Mouse (Mus musculus) forebrain, postnatal 0 days (tissue): Measurements from ENCODE around the gene Wdr24. TPM values are rescaled to one million over a fixed set of nuclear protein-coding genes. Genes with fewer than 3 reads are reported as not detected.

Experiments used
- ATAC-seq: fragments of 200-750 bp; cut with Nextera tagmentation; 2 replicates; pipeline ENCODE4 v1.8.0; 2017; ENCODE audit warnings: mild to moderate bottlenecking, moderate library complexity
- DNase-seq: peaks from one replicate; pipeline ENCODE4 v3.0.0-alpha.2; 2015
- H3K27ac ChIP-seq: fragments of 300-500 bp; sonication (generic); 2 replicates; pipeline ENCODE4 v1.5.1; 2014; ENCODE audit warnings: low read depth, mild to moderate bottlenecking, antibody characterized with exemption, low read length, moderate library complexity, mixed read lengths
- H3K27me3 ChIP-seq: fragments of 300-500 bp; sonication (generic); 2 replicates; pipeline ENCODE4 v1.6.1; 2014; ENCODE audit warnings: mild to moderate bottlenecking, low read length, mixed read lengths; ENCODE audit not compliant: insufficient read depth
- H3K36me3 ChIP-seq: fragments of 300-500 bp; sonication (generic); 2 replicates; pipeline ENCODE4 v1.6.1; 2014; ENCODE audit warnings: mild to moderate bottlenecking, moderate library complexity; ENCODE audit not compliant: insufficient read depth
- H3K4me1 ChIP-seq: fragments of 300-500 bp; sonication (generic); 2 replicates; pipeline ENCODE4 v1.6.1; 2014; ENCODE audit warnings: antibody characterized with exemption; ENCODE audit not compliant: insufficient read depth
- H3K4me2 ChIP-seq: fragments of 300-500 bp; sonication (generic); 2 replicates; pipeline ENCODE4 v1.6.1; 2014; ENCODE audit warnings: low read depth, mild to moderate bottlenecking, moderate library complexity
- H3K4me3 ChIP-seq: fragments of 300-500 bp; sonication (generic); 2 replicates; pipeline ENCODE4 v1.5.1; 2014; ENCODE audit warnings: low read depth, low read length, mixed read lengths
- H3K9ac ChIP-seq: fragments of 300-500 bp; sonication (generic); 2 replicates; pipeline ENCODE4 v1.6.1; 2014; ENCODE audit warnings: mild to moderate bottlenecking
- H3K9me3 ChIP-seq: fragments of 300-500 bp; sonication (generic); 2 replicates; pipeline ENCODE4 v1.6.1; 2016; ENCODE audit warnings: low read length
- CTCF ChIP-seq: sonication (generic); IDR thresholded peaks from 2 replicates; pipeline ENCODE4 v1.5.1; 2016; ENCODE audit warnings: antibody characterized with exemption, control low read depth, low read depth
- WGBS: fragments of 180-500 bp; shearing (Covaris S2); extraction: QIAGEN DNeasy Blood & Tissue Kit; methylation state at CpG from one replicate; pipeline ENCODE4 v1.1.7; 2014; 5-methylcytosine and 5-hydroxymethylcytosine counted together
- polyA plus RNA-seq: library from polyadenylated mRNA; unstranded; fragments of >200 nt; fragmentation: Nextera tagmentation; extraction: Ambion mirVana; gene quantifications from 2 replicates; pipeline ENCODE4 v1.2.1, GENCODE M21; 2015
- total RNA-seq: library from RNA; depleted of rRNA; stranded (reverse); fragments of >200 nt; gene quantifications from 2 replicates; pipeline ENCODE4 v1.2.3, GENCODE M21; 2014

Gene Wdr24
- total and polyA plus RNA-seq, 2 experiments from 2014 or later = 23.2 to 36.5 TPM

DNA sequence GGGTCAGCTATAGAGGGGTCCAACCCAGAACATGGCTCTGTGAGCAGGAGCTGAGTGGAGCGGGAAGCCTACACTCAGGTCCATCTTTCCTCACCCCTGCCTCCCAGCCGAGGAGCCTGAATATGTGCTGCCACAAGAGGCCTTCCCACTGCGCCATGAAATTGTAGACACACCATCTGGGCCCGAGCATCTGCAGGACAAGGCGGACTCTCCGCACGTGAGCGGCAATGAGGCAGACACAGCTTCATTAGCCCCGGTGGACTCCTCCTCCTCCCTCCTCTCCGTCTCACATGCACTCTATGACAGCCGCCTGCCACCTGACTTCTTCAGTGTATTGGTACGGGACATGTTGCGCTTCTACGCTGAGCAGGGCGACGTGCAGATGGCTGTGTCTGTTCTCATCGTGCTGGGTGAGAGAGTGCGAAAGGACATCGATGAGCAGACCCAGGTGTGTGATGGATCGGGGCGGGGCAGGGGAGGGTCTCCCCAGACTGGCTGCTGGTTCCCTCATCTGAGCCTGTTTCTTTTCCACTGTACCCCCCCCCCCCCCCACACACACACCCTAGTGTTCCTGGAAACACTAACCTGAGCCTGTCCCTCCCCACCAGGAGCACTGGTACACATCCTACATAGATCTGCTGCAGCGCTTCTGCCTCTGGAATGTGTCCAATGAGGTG, 4.3 kb downstream of the Wdr24 start:
- Histone ChIP-seq H3K4me3 (no peak overlapping the region), H3K27ac (no peak overlapping the region), H3K9ac (no peak overlapping the region; the same call in 1 of the 2 replicates), H3K4me1 (peaks cover 34% of the 10 kb centered on the region), H3K4me2 (no peak overlapping the region), H3K36me3 (peaks cover 37% of the 10 kb centered on the region), H3K9me3 (no peaks in the 10 kb centered on the region), H3K27me3 (no peaks in the 10 kb centered on the region)
- DNase-seq = no peak
- WGBS = 91% methylated on average over 22 of the region's 22 CpGs
- no peak for TF ChIP-seq CTCF
- ATAC-seq = no peak

DNA sequence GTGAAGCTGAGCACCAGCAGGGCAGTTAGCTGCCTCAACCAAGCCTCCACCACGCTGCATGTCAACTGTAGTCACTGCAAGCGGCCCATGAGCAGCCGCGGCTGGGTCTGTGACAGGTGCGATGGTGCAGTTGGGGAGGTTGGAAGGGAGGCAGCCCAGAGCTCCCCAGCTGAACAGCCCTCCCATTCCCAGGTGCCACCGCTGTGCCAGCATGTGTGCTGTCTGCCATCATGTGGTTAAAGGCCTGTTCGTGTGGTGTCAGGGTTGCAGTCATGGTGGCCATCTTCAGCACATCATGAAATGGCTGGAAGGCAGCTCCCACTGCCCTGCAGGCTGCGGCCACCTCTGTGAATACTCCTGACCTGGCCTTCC, 4.8 kb downstream of the Wdr24 start:
- 78% methylated on average over 8 of the region's 8 CpGs for WGBS
- ATAC-seq = no peak
- peak overlapping the region; percentile 95 for H3K27ac ChIP-seq
- no peak for DNase-seq
- peaks cover 34% of the 10 kb centered on the region for H3K4me1 ChIP-seq
- no peak for TF ChIP-seq CTCF
- no peaks in the 10 kb centered on the region for H3K9me3 ChIP-seq
- peaks cover 37% of the 10 kb centered on the region for H3K36me3 ChIP-seq
- peak overlapping the region; percentile 58 for H3K4me2 ChIP-seq
- no peaks in the 10 kb centered on the region for H3K27me3 ChIP-seq
- peak overlapping the region; percentile 80 for H3K9ac ChIP-seq
- H3K4me3 ChIP-seq = peak overlapping the region; percentile 52

DNA sequence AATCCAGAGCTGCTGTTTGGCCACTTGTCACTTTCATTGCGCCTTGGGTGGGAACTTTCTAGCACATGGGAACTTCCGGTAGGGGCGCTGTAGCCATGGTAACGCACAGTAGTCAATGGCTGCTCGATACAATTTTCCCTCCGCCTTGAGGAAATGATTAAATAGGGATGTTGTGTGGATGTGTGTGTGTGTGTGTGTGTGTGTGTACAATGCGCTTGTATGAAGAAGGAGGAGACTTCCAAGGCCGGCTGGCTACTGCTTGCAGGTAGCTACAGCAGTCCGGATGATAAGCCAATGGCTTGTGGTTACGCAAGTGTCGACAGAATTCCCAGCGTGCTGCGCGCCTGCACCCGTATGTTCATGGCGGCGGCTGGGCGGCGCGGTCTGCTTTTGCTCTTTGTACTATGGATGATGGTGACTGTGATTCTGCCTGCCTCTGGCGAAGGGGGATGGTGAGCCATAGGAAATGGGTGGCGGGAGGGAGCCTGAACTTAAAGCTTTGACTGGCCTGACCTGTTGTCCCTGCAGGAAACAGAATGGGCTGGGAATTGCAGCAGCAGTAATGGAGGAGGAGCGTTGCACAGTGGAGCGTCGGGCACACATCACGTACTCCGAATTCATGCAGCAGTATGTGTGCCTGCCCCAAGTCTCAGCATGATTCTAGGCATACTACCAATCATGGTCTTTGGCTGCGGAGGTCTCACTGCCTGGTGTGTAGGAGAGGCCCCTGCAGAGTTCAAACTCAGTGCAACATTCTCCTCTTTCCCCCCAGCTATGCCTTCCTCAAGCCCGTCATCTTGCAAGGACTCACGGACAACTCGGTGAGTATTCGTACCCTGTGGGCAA, 5.5 kb downstream of the Wdr24 start, which contains the start of gene Jmjd8:
TSS of gene Jmjd8 (plus strand) at position 156 of the 846 bp plus-strand sequence.
- DNase-seq (peak; percentile 93), ATAC-seq (peak; percentile 78)
- H3K36me3 ChIP-seq = peaks cover 37% of the 10 kb centered on the region
- H3K4me1 ChIP-seq = peaks cover 32% of the 10 kb centered on the region
- H3K27ac ChIP-seq = peak within 1 kb of the TSS; percentile 95
- WGBS = under 1% methylated on average over 32 of the region's 32 CpGs
- TF ChIP-seq CTCF = peak; percentile 73
- peak within 1 kb of the TSS; percentile 80 for H3K9ac ChIP-seq
- peak within 1 kb of the TSS; percentile 52 for H3K4me3 ChIP-seq
- peak within 1 kb of the TSS; percentile 58 for H3K4me2 ChIP-seq
- no peaks in the 10 kb centered on the region for H3K27me3 ChIP-seq
- H3K9me3 ChIP-seq = no peaks in the 10 kb centered on the region

DNA sequence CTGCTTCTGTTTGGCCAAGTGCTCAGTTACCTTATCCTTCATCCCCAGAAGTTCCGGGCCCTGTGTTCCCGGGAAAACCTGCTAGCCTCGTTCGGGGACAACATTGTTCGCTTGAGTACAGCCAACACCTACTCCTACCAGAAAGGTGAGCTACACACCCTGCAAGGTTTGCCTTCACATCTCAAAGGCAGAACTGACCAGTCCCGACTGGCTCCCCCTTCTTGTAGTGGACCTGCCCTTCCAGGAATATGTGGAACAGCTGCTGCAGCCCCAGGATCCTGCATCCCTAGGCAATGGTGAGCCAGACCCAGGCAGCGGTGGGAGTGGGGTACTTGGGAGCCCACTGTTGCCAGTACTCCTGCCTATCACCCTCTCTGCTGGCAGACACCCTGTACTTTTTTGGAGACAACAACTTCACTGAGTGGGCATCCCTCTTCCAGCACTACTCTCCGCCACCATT, 6.2 kb downstream of the Wdr24 start:
- H3K36me3 ChIP-seq = peaks cover 37% of the 10 kb centered on the region
- H3K27me3 ChIP-seq = no peaks in the 10 kb centered on the region
- H3K27ac ChIP-seq = peak overlapping the region; percentile 95
- TF ChIP-seq CTCF = no peak
- peak overlapping the region; percentile 80 for H3K9ac ChIP-seq
- no peak for ATAC-seq
- peak overlapping the region; percentile 58 for H3K4me2 ChIP-seq
- H3K9me3 ChIP-seq = no peaks in the 10 kb centered on the region
- peaks cover 30% of the 10 kb centered on the region for H3K4me1 ChIP-seq
- no peak for DNase-seq
- H3K4me3 ChIP-seq = peak overlapping the region; percentile 52
- WGBS = 44% methylated on average over 8 of the region's 8 CpGs

DNA sequence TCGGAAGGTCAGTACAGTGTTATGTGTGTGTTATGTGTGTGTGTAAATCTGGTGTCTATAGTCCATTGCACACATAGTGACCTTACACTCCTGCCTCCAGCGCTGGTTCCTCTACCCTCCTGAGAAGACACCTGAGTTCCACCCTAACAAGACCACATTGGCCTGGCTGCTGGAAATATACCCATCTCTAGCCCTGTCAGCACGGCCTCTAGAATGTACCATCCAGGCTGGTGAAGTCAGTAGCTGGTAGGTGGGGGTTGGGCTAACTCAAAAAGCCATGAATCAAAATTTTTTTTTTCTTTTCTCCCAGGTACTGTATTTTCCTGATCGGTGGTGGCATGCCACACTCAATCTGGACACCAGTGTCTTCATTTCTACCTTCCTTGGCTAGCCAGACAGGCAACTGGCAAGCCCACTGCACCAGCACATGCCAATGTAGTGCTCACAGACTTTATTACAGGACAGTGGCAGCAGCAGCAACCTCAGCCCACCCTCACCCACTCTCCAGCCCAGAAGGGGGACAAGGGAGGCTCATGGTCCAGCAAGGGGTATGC, 6.8 kb downstream of the Wdr24 start:
- Histone ChIP-seq H3K4me3 (peak overlapping the region; percentile 52; the same call in 1 of the 2 replicates), H3K27ac (no peak overlapping the region), H3K27me3 (no peaks in the 10 kb centered on the region), H3K36me3 (peaks cover 37% of the 10 kb centered on the region), H3K4me1 (peaks cover 26% of the 10 kb centered on the region), H3K4me2 (peak overlapping the region; percentile 58), H3K9ac (no peak overlapping the region), H3K9me3 (no peaks in the 10 kb centered on the region)
- WGBS = 87% methylated on average over 4 of the region's 4 CpGs
- TF ChIP-seq CTCF = no peak
- no peak for DNase-seq
- ATAC-seq = no peak

DNA sequence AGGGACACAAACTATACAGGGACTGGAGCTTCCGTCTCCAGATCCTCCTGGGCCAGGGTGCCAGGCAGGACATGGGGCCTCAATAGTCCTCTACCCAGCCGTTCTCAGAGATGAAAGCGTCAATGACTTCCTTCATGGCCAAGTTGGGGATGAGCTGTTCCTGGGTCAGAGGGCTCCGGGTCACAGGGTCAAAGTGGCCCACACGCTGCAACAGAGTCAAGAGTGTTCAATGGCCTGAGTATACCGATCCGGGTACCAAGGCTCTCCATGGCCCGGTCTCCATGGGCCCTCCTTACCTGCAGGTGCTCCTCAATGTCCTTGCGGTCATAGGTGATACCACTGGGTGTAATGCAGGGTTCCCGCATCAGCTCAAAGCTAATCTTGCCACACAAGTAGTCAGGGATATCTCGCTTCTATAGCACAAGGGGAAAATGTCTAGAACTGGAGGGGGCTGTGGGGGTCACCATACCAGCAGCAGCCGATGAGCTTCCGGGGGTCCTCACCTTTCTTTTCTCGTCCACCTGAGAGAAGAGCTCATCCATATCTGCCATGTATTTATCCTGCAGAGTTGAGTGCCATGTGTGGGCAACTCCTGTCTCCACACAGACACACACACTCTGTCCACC, 7.5 kb downstream of the Wdr24 start:
- Histone ChIP-seq H3K4me1 (peaks cover 31% of the 10 kb centered on the region), H3K36me3 (peaks cover 36% of the 10 kb centered on the region), H3K4me3 (no peak overlapping the region), H3K27ac (no peak overlapping the region), H3K9ac (no peak overlapping the region), H3K27me3 (no peaks in the 10 kb centered on the region), H3K9me3 (no peaks in the 10 kb centered on the region), H3K4me2 (peak overlapping the region; percentile 89; the same call in 1 of the 2 replicates)
- TF ChIP-seq CTCF = no peak
- ATAC-seq (no peak), DNase-seq (no peak)
- 86% methylated on average over 14 of the region's 14 CpGs for WGBS
